Mouse (Mus musculus) heart, postnatal 0 days (tissue): ENCODE measurements around the gene Cop1. TPM values are rescaled to one million over a fixed set of nuclear protein-coding genes. Genes with fewer than 3 reads are reported as not detected.
A peak's percentile ranks its signal among the peaks of the same experiment; 100 is the strongest.

Experiments
- ATAC-seq: fragments of 200-750 bp; cut with Nextera tagmentation; 2 replicates; pipeline ENCODE4 v1.8.0; 2017; ENCODE audit warnings: low read depth, moderate number of reproducible peaks, moderate library complexity; ENCODE audit not compliant: insufficient read depth
- DNase-seq: peaks from one replicate; pipeline ENCODE4 v3.0.0-alpha.2; 2016; ENCODE audit warnings: low spot score
- H3K27ac ChIP-seq: fragments of 300-500 bp; sonication (generic); 2 replicates; pipeline ENCODE4 v1.5.1; 2014; ENCODE audit warnings: low read depth, mild to moderate bottlenecking
- H3K27me3 ChIP-seq: fragments of 300-500 bp; sonication (generic); 2 replicates; pipeline ENCODE4 v1.6.1; 2014; ENCODE audit warnings: low read length, mixed read lengths; ENCODE audit not compliant: control insufficient read depth, insufficient read depth
- H3K36me3 ChIP-seq: fragments of 300-500 bp; sonication (generic); replicated peaks from 2 replicates; pipeline ENCODE4 v1.6.1; 2014; ENCODE audit warnings: low read length, mixed read lengths; ENCODE audit not compliant: control insufficient read depth, insufficient read depth
- H3K4me1 ChIP-seq: fragments of 300-500 bp; sonication (generic); 2 replicates; pipeline ENCODE4 v1.6.1; 2014; ENCODE audit warnings: antibody characterized with exemption; ENCODE audit not compliant: control insufficient read depth, insufficient read depth
- H3K4me2 ChIP-seq: fragments of 300-500 bp; sonication (generic); 2 replicates; pipeline ENCODE4 v1.6.1; 2014; ENCODE audit warnings: low read depth, mild to moderate bottlenecking, low read length, moderate library complexity
- H3K4me3 ChIP-seq: fragments of 300-500 bp; sonication (generic); 2 replicates; pipeline ENCODE4 v1.5.1; 2014; ENCODE audit warnings: low read depth, low read length
- H3K9ac ChIP-seq: fragments of 300-500 bp; sonication (generic); replicated peaks from 2 replicates; pipeline ENCODE4 v1.6.1; 2014; ENCODE audit warnings: low read depth, low read length, mixed read lengths
- H3K9me3 ChIP-seq: fragments of 300-500 bp; sonication (generic); replicated peaks from 2 replicates; pipeline ENCODE4 v1.6.1; 2016; ENCODE audit warnings: low read length; ENCODE audit not compliant: control insufficient read depth
- CTCF ChIP-seq: IDR thresholded peaks from 2 replicates; pipeline ENCODE4 v1.5.1; 2016; ENCODE audit warnings: antibody characterized with exemption, control low read depth, low read depth
- EP300 ChIP-seq: IDR thresholded peaks from 2 replicates; pipeline ENCODE4 v1.6.1; 2016; ENCODE audit warnings: antibody characterized with exemption, low read depth
- WGBS: fragments of 180-500 bp; shearing (Covaris S2); extraction: QIAGEN DNeasy Blood & Tissue Kit; methylation state at CpG from one replicate; pipeline ENCODE4 v1.1.7; 2014; 5-methylcytosine and 5-hydroxymethylcytosine counted together
- microRNA-seq: library from miRNA; unstranded; fragments of <30 nt; microRNA quantifications from one replicate; pipeline ENCODE4, GENCODE M21; 2016
- polyA plus RNA-seq: library from polyadenylated mRNA; unstranded; fragments of >200 nt; fragmentation: Nextera tagmentation; extraction: Ambion mirVana; gene quantifications from 2 replicates; pipeline ENCODE4 v1.2.1, GENCODE M21; 2015
- total RNA-seq: library from RNA; depleted of rRNA; stranded (reverse); fragments of >200 nt; gene quantifications from 2 replicates; pipeline ENCODE4 v1.2.3, GENCODE M21; 2014; ENCODE audit warnings: low replicate concordance

Gene Cop1
- total and polyA plus RNA-seq, 2 experiments from 2014 or later = 32.1 to 139 TPM

- Histone ChIP-seq H3K27me3 (no peaks in the 10 kb centered on the region), H3K27ac (no peak overlapping the region), H3K9ac (no peak overlapping the region), H3K36me3 (no peaks in the 10 kb centered on the region), H3K9me3 (no peaks in the 10 kb centered on the region), H3K4me1 (0 out of 2 replicates have a peak, but pooled peaks cover 5% of the 10 kb centered on the region), H3K4me3 (no peak overlapping the region), H3K4me2 (no peak overlapping the region)
- TF ChIP-seq CTCF (no peak), EP300 (no peak)
- DNase-seq (no peak), ATAC-seq (no peak)
- WGBS = 34% methylated on average over 6 of the region's 6 CpGs
These were observed 161.1 kb downstream of the Cop1 start for GRCm38 (mm10) chr1:159393070-159393699.

GRCm38 (mm10) chr1:159393931-159394330 is 161.8 kb downstream of the Cop1 start:
- H3K4me1 ChIP-seq = 0 out of 2 replicates have a peak, but pooled peaks cover 5% of the 10 kb centered on the region
- H3K9me3 ChIP-seq = no peaks in the 10 kb centered on the region
- no peak for TF ChIP-seq CTCF
- TF ChIP-seq EP300 = no peak
- ATAC-seq (no peak), DNase-seq (no peak)
- 21% methylated on average over 1 of the region's 1 CpGs for WGBS
- H3K27me3 ChIP-seq = no peaks in the 10 kb centered on the region
- H3K4me2 ChIP-seq = no peak overlapping the region
- no peak overlapping the region for H3K4me3 ChIP-seq
- no peak overlapping the region for H3K27ac ChIP-seq
- no peak overlapping the region for H3K9ac ChIP-seq
- no peaks in the 10 kb centered on the region for H3K36me3 ChIP-seq

- Histone ChIP-seq H3K27ac (no peak overlapping the region), H3K4me2 (peak overlapping the region; percentile 49), H3K4me3 (no peak overlapping the region), H3K9ac (no peak overlapping the region), H3K27me3 (no peaks in the 10 kb centered on the region), H3K9me3 (no peaks in the 10 kb centered on the region), H3K36me3 (no peaks in the 10 kb centered on the region), H3K4me1 (0 out of 2 replicates have a peak, but pooled peaks cover 5% of the 10 kb centered on the region)
- DNase-seq = peak; percentile 13
- TF ChIP-seq CTCF (peak; percentile 71), EP300 (no peak)
- 0 out of 2 replicates have a peak, but pooled peaks have one; percentile 36 for ATAC-seq
- WGBS = 9% methylated on average over 9 of the region's 9 CpGs
These were observed 164.4 kb downstream of the Cop1 start for GRCm38 (mm10) chr1:159396515-159396914.

Small RNAs within 50 kb of the gene (microRNA-seq; reads per million reads assigned to microRNA genes)
- 50.7 reads per million, percentile 46 among the genes with 10 or more reads in this experiment for gene Mir1843b
